Mouse (Mus musculus) forebrain, embryonic 12.5 days (tissue): Measurements from ENCODE around the gene Zfp712. TPM values are rescaled to one million over a fixed set of nuclear protein-coding genes. Genes with fewer than 3 reads are reported as not detected.

Source experiments
- ATAC-seq: fragments of 200-750 bp; cut with Nextera tagmentation; 2 replicates; pipeline ENCODE4 v1.8.0; 2017; ENCODE audit warnings: moderate TSS enrichment; ENCODE audit not compliant: low FRiP score
- H3K27ac ChIP-seq: fragments of 300-500 bp; sonication (generic); 2 replicates; pipeline ENCODE4 v1.5.1; 2016; ENCODE audit warnings: mild to moderate bottlenecking
- H3K27me3 ChIP-seq: fragments of 300-500 bp; sonication (generic); 2 replicates; pipeline ENCODE4 v1.6.1; 2016; ENCODE audit warnings: mild to moderate bottlenecking
- H3K36me3 ChIP-seq: fragments of 300-500 bp; sonication (generic); replicated peaks from 2 replicates; pipeline ENCODE4 v1.6.1; 2016; ENCODE audit warnings: mild to moderate bottlenecking
- H3K4me1 ChIP-seq: fragments of 300-500 bp; sonication (generic); 2 replicates; pipeline ENCODE4 v1.6.1; 2016
- H3K4me2 ChIP-seq: fragments of 300-500 bp; sonication (generic); 2 replicates; pipeline ENCODE4 v1.6.1; 2016; ENCODE audit warnings: mild to moderate bottlenecking, moderate library complexity
- H3K4me3 ChIP-seq: fragments of 300-500 bp; sonication (generic); replicated peaks from 2 replicates; pipeline ENCODE4 v1.5.1; 2016; ENCODE audit warnings: mild to moderate bottlenecking
- H3K9ac ChIP-seq: fragments of 300-500 bp; sonication (generic); 2 replicates; pipeline ENCODE4 v1.6.1; 2016; ENCODE audit warnings: mild to moderate bottlenecking
- H3K9me3 ChIP-seq: fragments of 300-500 bp; sonication (generic); 2 replicates; pipeline ENCODE4 v1.6.1; 2016
- WGBS: fragments of 180-500 bp; shearing (Covaris S2); methylation state at CpG from one replicate; pipeline ENCODE4 v1.1.7; 2016; 5-methylcytosine and 5-hydroxymethylcytosine counted together
- polyA plus RNA-seq: library from polyadenylated mRNA; unstranded; fragments of >200 nt; fragmentation: Nextera tagmentation; extraction: Ambion mirVana; gene quantifications from 2 replicates; pipeline ENCODE4 v1.2.1, GENCODE M21; 2016

Zfp712 gene
- 5.7 and 6.2 TPM in 2 replicates for polyA plus RNA-seq

DNA sequence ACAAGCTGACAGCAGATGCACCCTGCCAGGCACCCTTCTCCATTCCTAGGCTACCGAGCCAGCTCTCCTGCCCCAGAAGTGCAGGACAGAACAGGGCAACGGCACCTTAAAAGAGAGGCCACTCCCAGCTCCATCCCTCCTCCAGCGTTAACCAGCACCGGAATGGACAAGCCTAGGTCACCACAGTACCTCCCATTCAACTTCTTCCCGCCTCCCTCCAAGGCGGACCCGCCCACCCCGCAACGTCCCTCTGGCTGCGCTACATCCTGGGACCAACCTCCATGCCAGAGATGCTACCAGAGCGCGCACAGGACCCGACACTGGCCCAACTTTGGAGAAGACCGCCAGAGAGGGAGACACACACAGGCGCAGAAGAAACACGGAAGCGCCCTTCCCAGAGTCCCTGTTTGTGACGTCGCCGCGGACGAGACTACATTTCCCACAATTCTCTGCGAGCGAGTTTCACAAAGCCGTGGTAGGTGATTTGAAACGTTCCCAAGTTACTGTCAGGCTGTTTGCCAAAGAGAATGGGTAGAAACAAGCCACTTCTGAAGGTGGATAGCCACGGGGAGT, at the start of gene Zfp712:
Zfp712 (minus strand) TSS at position 385 of the 573 bp plus-strand sequence.
- Histone ChIP-seq H3K4me1 (peaks cover 6% of the 10 kb centered on the region), H3K27ac (peak within 1 kb of the TSS; percentile 85), H3K27me3 (no peaks in the 10 kb centered on the region), H3K4me3 (peak within 1 kb of the TSS; percentile 74), H3K9me3 (peaks cover 8% of the 10 kb centered on the region; the same call in 1 of the 2 replicates), H3K36me3 (no peaks in the 10 kb centered on the region), H3K9ac (peak within 1 kb of the TSS; percentile 72), H3K4me2 (peak within 1 kb of the TSS; percentile 75)
- WGBS, result under 1% methylated on average over 27 of the region's 27 CpGs
- peak; percentile 94 for ATAC-seq

DNA sequence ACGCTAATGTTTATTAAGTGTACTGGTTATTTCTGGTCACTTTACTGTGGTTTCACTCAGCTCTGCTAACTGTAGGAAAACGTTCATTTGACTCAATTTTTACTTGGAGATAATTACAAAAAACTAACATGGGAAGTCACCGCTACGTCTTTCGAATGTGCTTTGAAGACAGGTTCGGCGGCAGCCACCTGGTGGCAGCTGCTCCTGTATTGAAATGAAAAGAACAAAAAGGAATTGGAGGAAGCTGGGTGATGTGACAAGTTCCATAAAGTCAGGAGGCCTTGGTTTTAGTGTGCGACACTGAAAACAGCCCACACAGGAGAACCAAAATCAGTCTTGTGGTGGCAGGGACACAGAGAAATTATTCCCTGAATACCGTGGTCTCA, 47.8 kb upstream of the Zfp712 start:
- Histone ChIP-seq H3K36me3 (peaks cover 7% of the 10 kb centered on the region; the same call in 1 of the 2 replicates), H3K9me3 (no peaks in the 10 kb centered on the region), H3K4me1 (peaks cover 8% of the 10 kb centered on the region), H3K4me3 (peak overlapping the region; percentile 63), H3K27ac (no peak overlapping the region), H3K27me3 (no peaks in the 10 kb centered on the region), H3K4me2 (peak overlapping the region; percentile 71), H3K9ac (no peak overlapping the region)
- WGBS, result 3% methylated on average over 9 of the region's 9 CpGs
- peak; percentile 62; the same call in 1 of the 2 replicates for ATAC-seq

DNA sequence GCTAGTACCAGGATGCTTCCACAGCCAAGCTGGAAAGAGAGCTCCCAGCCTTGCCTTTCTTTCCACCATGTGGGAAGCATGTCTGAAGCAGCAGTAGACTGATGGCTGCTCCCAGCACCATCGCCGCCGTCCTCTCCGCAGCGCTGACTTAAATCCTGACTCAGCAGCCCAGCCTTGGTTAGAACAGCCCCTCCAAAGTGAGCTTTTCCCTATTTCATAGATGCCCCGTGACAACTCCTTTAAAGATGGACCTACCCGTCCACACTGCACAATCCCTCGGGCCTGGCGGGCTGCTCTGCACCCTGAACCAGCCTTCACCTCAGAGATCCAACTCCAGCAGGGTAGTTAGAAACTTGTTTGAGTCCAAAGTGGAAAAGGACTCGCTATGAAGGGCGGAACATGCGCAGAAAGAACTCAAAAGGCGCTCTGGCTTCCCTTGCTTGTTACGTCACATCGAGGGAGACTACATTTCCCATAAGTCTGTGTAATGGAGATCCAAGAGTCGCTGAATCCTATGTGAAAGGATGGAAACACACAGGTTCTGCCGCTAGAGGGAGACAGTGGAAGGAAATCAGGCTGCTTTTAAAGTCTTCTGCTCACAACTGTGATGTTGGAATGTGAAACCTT, 47.3 kb upstream of the Zfp712 start, which contains the start of gene Gm28557:
Gm28557 (minus strand) TSS at position 411 of the 627 bp plus-strand sequence.
- peak within 1 kb of the TSS; percentile 63 for H3K4me3 ChIP-seq
- peaks cover 7% of the 10 kb centered on the region; the same call in 1 of the 2 replicates for H3K36me3 ChIP-seq
- peak within 1 kb of the TSS; percentile 71 for H3K4me2 ChIP-seq
- H3K9me3 ChIP-seq, result no peaks in the 10 kb centered on the region
- ATAC-seq, result peak; percentile 98
- peaks cover 8% of the 10 kb centered on the region for H3K4me1 ChIP-seq
- H3K27me3 ChIP-seq, result no peaks in the 10 kb centered on the region
- peak within 1 kb of the TSS; percentile 50; the same call in 1 of the 2 replicates for H3K27ac ChIP-seq
- WGBS, result under 1% methylated on average over 17 of the region's 17 CpGs
- H3K9ac ChIP-seq, result peak within 1 kb of the TSS; percentile 62

DNA sequence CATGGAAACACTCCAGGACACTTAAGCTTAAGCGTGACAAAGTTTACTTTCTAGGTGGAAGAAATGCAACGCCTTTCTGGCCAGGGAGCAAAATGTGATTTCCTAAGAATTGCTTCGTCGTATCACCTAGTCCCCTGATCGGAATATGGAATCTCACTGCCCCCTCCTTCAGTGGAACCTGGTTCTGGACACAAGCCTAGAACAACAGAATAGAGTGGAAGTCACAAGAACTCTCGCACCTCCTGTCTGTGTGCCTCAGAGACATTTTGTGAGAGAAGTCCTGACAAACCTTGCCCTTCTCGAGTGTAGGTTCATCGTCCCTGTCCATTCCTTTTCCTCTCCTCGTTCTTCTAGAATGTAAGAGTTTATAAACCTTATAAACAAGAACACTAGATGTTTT, 46.7 kb upstream of the Zfp712 start:
- H3K4me1 ChIP-seq, result peaks cover 8% of the 10 kb centered on the region
- H3K36me3 ChIP-seq, result peaks cover 7% of the 10 kb centered on the region; the same call in 1 of the 2 replicates
- H3K27me3 ChIP-seq, result no peaks in the 10 kb centered on the region
- no peak overlapping the region for H3K27ac ChIP-seq
- WGBS, result 73% methylated on average over 9 of the region's 9 CpGs
- H3K9me3 ChIP-seq, result no peaks in the 10 kb centered on the region
- H3K4me3 ChIP-seq, result peak overlapping the region; percentile 63
- peak overlapping the region; percentile 62 for H3K9ac ChIP-seq
- ATAC-seq, result no peak
- peak overlapping the region; percentile 71 for H3K4me2 ChIP-seq

DNA sequence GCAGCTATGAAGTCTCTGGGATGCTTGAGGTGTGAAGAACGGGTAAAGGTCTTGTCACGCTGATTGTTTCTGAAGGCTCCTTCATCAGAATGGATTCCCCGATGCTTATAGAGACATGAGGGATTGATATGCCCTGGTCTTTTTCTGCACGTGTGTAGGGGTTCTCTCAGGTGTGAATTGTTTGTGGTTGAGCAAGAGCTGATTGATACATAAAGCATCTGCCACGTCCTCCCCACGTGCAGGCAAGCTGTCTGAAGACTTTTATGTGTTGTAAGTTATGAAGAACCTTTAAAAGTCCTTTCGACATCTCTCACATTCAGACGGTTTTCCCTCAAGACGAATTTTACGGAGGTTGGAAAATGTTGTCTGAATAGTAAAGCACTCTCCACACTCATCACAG, 36.9 kb upstream of the Zfp712 start, which contains the start of gene Zfp708:
Zfp708 (minus strand) TSS at position 101 of the 400 bp plus-strand sequence.
- Histone ChIP-seq H3K9ac (no peak within 1 kb of the TSS), H3K4me2 (no peak within 1 kb of the TSS), H3K4me3 (no peak within 1 kb of the TSS), H3K9me3 (no peaks in the 10 kb centered on the region), H3K27me3 (no peaks in the 10 kb centered on the region), H3K27ac (no peak within 1 kb of the TSS), H3K4me1 (no peaks in the 10 kb centered on the region), H3K36me3 (no peaks in the 10 kb centered on the region; the same call in 1 of the 2 replicates)
- 94% methylated on average over 10 of the region's 10 CpGs for WGBS
- ATAC-seq, result no peak

DNA sequence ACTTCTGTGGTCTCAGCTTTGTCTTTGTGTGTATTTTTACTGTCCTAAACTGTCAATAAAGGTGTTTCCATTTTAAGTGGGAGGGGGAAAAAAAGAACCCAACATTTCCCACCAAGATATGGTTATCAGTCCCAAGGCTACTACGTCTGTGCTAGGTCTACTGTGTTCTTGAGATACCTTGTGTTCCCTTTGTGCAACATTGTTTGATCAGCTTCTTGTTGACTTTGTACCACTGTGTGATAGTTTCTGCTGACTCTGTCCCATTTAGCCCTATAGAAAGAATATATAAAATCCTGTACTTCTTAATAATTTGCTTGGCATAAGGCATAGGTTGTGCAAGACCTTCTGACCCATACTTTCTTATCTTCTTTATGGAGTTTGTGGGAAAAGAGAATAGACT, 29.2 kb upstream of the Zfp712 start:
- Histone ChIP-seq H3K27me3 (no peaks in the 10 kb centered on the region), H3K9me3 (no peaks in the 10 kb centered on the region), H3K4me1 (no peaks in the 10 kb centered on the region)

DNA sequence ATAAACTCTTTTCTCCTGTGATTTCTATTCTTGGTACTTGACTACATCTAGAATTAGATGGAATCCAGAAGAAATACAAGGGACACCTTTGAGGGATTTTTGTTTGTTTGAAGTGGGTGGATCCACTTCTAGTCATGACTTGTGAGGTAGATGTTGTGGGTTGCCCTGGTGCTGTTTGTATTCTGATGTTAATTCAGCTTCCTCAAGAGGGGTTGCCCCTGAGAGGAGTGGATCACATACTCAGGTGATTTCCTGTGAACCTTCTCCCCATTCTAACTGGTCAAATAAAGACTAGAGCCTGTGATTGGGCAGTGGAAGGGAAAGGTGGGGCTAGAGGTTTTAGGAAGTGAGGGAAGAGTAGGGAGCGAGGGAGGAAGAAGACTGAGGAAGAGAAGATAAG, 21.0 kb upstream of the Zfp712 start:
- Histone ChIP-seq H3K27ac (no peak overlapping the region), H3K36me3 (peaks cover 21% of the 10 kb centered on the region), H3K9ac (no peak overlapping the region), H3K4me1 (peaks cover 3% of the 10 kb centered on the region), H3K4me3 (peak overlapping the region; percentile 67; the same call in 1 of the 2 replicates), H3K9me3 (peaks cover 12% of the 10 kb centered on the region; the same call in 1 of the 2 replicates), H3K4me2 (peak overlapping the region; percentile 56), H3K27me3 (no peaks in the 10 kb centered on the region)
- 82% methylated on average over 1 of the region's 1 CpGs for WGBS
- ATAC-seq, result no peak

More for the DNA sequence above, 29.2 kb upstream of the Zfp712 start:
- Histone ChIP-seq H3K9ac (no peak overlapping the region), H3K4me2 (no peak overlapping the region), H3K4me3 (no peak overlapping the region), H3K27ac (no peak overlapping the region), H3K36me3 (no peaks in the 10 kb centered on the region)
- no peak for ATAC-seq
- WGBS, result 89% methylated on average over 1 of the region's 1 CpGs

DNA sequence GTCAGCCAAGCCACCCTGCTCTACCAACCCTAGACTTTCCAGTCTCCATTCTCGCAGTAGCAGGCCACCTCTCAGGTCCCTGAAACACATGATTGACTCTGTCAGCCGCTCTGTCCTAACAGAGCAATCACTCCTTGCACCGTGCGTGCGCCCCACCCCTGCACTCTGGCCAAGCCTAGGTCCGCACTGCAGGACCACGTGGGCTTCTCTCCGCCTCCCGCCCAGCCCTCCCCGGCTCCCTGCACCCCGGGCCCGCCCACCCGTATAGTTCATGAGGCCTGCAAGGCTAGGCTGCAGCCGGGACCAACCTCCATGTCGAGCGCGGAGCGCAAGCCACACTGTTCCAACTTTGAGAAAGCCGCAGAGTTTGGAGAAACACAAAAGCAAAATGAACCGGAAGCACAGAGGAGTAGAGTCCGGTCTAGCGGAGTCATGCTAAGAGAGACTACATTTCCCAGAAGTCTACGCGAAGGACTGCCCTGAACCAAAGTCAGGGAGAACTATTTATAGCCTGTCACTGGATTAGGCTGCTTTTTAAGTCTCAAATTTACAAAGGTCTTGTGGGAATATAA, 20.3 kb upstream of the Zfp712 start:
- WGBS, result under 1% methylated on average over 24 of the region's 24 CpGs
- H3K36me3 ChIP-seq, result peaks cover 23% of the 10 kb centered on the region
- peaks cover 17% of the 10 kb centered on the region; the same call in 1 of the 2 replicates for H3K9me3 ChIP-seq
- peak overlapping the region; percentile 85 for H3K27ac ChIP-seq
- peak overlapping the region; percentile 67 for H3K4me3 ChIP-seq
- H3K4me2 ChIP-seq, result peak overlapping the region; percentile 56
- peak; percentile 98 for ATAC-seq
- peak overlapping the region; percentile 69 for H3K9ac ChIP-seq
- peaks cover 3% of the 10 kb centered on the region for H3K4me1 ChIP-seq
- no peaks in the 10 kb centered on the region for H3K27me3 ChIP-seq

DNA sequence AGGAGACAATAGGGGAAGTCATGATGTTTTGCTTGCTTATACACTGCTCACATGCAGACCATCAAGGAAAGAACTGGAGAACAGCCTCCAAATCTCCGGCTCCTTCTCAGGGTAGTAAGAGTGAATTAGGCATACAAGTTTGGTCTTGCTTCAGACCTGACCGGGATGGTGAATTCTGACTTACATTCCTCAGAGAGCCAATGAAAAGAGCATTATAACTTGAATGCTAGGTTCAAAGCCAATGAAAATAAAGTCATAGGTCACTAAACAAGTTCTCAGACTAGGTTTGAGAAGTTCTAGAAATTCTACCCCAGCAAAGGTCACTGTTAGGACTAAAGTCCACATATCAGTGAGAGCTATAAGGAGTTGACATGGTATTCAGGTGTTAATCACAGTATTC, 16.3 kb upstream of the Zfp712 start:
- Histone ChIP-seq H3K27ac (no peak overlapping the region), H3K36me3 (peaks cover 54% of the 10 kb centered on the region), H3K4me2 (no peak overlapping the region), H3K9me3 (peaks cover 43% of the 10 kb centered on the region), H3K27me3 (no peaks in the 10 kb centered on the region), H3K4me3 (no peak overlapping the region), H3K9ac (no peak overlapping the region), H3K4me1 (peaks cover 3% of the 10 kb centered on the region)
- 92% methylated on average over 2 of the region's 2 CpGs for WGBS
- ATAC-seq, result no peak

DNA sequence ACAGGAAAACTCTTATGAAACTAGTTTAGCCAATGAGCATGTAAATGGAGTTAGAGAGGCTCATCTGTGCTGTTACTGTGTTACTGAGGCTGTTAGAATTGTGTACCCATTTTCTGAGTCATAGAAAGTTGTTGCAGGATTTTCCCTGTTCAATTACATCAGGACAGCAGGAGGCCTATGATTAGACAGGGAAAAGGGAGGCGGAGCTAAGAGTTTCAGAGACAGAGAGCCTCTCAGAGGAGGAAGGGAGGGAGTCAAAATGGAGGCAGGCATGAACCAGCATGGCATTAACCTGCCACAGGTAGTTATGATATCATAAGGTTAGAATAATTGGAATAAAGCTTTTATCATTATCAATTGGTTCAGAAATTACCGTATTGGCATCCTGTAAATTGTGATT, 11.8 kb upstream of the Zfp712 start:
- no peak overlapping the region for H3K4me3 ChIP-seq
- H3K4me1 ChIP-seq, result no peaks in the 10 kb centered on the region
- peaks cover 56% of the 10 kb centered on the region for H3K9me3 ChIP-seq
- no peak for ATAC-seq
- H3K27me3 ChIP-seq, result no peaks in the 10 kb centered on the region
- no peak overlapping the region for H3K9ac ChIP-seq
- WGBS, result 90% methylated on average over 2 of the region's 2 CpGs
- no peak overlapping the region for H3K27ac ChIP-seq
- H3K36me3 ChIP-seq, result peaks cover 72% of the 10 kb centered on the region
- H3K4me2 ChIP-seq, result no peak overlapping the region

DNA sequence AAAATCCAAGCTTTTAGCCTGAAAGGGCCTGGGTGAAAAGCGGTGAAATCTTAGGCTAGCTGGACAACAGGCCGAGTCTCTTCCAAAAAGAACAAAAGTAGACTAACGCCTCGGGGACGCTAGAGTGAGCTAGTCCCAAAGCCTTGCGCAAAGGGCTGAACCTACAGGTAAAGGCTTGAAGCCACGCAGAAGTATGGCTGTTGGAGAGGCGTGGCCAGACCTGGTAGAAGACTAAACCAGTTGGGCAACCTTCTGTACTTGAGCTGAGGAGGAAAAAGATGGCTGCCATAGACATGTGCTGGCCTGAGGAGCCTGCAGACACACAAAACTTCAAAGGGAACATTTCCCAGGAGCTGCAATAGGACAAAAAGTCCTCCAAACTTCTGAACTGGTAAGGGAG, 4.4 kb upstream of the Zfp712 start:
- peaks cover 16% of the 10 kb centered on the region for H3K9me3 ChIP-seq
- no peak overlapping the region for H3K9ac ChIP-seq
- no peaks in the 10 kb centered on the region for H3K27me3 ChIP-seq
- H3K4me1 ChIP-seq, result peaks cover 1% of the 10 kb centered on the region
- ATAC-seq, result no peak
- no peak overlapping the region for H3K4me2 ChIP-seq
- WGBS, result 86% methylated on average over 8 of the region's 8 CpGs
- no peak overlapping the region for H3K27ac ChIP-seq
- peaks cover 28% of the 10 kb centered on the region for H3K36me3 ChIP-seq
- H3K4me3 ChIP-seq, result no peak overlapping the region

DNA sequence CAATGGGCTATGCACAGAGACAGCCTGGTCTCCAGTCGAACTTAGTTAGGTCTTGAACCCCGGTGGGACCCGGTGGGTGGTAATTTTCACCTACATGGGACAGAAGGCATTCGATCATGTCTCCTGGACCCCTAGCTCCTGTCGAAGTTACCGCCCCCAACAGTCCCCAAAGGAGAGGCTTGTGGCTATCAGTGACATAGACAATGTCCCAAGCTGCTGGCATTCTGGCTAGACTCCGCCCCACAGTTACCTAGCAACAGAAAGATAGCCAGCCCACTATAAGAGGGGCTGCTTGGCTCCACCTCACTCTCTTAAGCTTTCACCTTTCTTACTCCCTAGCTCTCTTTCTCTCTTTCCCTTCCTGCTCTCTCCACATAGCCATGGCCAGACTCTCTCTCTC, 1.5 kb upstream of the Zfp712 start:
- Histone ChIP-seq H3K27me3 (no peaks in the 10 kb centered on the region), H3K36me3 (peaks cover 4% of the 10 kb centered on the region; the same call in 1 of the 2 replicates), H3K27ac (no peak overlapping the region), H3K9me3 (peaks cover 5% of the 10 kb centered on the region), H3K4me3 (no peak overlapping the region), H3K9ac (no peak overlapping the region), H3K4me1 (peaks cover 6% of the 10 kb centered on the region), H3K4me2 (no peak overlapping the region)
- ATAC-seq, result no peak
- WGBS, result 59% methylated on average over 7 of the region's 7 CpGs
